Mouse (Mus musculus) lung, postnatal 0 days (tissue): ENCODE data around the gene Thra.

Source experiments
- CTCF ChIP-seq: IDR thresholded peaks from 2 replicates; pipeline ENCODE4 v1.5.1; 2016; ENCODE audit warnings: antibody characterized with exemption, mild to moderate bottlenecking
- EP300 ChIP-seq: IDR thresholded peaks from 2 replicates; pipeline ENCODE4 v1.6.1; 2016; ENCODE audit warnings: antibody characterized with exemption, mild to moderate bottlenecking, control low read depth

- TF ChIP-seq CTCF (peak; percentile 35), EP300 (peak; percentile 90)
Observed at GRCm38 (mm10) chr11:98773635-98774295, 33.3 kb downstream of the Thra start.
